Mouse (Mus musculus) erythroid progenitor cell, adult 5-6 weeks (primary cell): ENCODE measurements around the gene Olfr809. TPM values are rescaled to one million over a fixed set of nuclear protein-coding genes. Genes with fewer than 3 reads are reported as not detected.

Experiments used
- ATAC-seq: replicated peaks from 2 replicates; pipeline ENCODE4 v1.8.0; 2016; ENCODE audit warnings: moderate number of reproducible peaks, mild to moderate bottlenecking, moderate TSS enrichment, inconsistent platforms; ENCODE audit not compliant: poor library complexity, low FRiP score, severe bottlenecking
- total RNA-seq, 2 experiments: library from RNA; stranded (forward) in 1 of 2; stranded (reverse) in 1 of 2; fragments of 150-400 nt in 1 of 2; fragments of 186-747, 209-891 nt in 1 of 2; gene quantifications; 2 replicates each; pipeline versions ENCODE4 v1.2.3 to v1.2.4; 2015 to 2017; ENCODE audit warnings: low replicate concordance in 2 of 2

Olfr809 gene
- not detected in 2 replicates for total RNA-seq (2015; ENCODE audit: low replicate concordance)
- total RNA-seq (2017; ENCODE audit: low replicate concordance) = not detected in 2 replicates

GRCm38 (mm10) chr10:129774338-129774737 is at the start of gene Olfr809:
TSS of gene Olfr809 (plus strand) at chr10:129774638.
- ATAC-seq = no peak

DNA sequence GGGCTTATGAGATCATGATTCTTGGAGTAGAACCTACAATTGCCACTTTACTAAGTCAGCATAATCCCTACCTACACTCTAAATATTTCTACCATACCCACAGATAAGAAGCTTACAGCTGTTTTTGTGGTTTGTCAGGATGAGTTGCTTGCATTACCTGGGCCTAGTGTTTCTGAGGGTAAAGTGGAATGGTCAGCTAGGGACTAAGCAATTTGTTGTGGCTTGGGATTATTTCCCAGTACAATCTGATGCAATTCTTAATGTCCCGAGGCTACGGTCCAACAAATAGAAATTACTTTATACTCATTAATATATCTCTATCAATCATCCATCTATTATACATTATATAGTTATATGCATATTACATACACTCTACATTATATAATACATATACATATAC is 45.2 kb upstream of the Olfr809 start, which contains the start of gene Olfr805:
TSS of gene Olfr805 (minus strand) at position 101 of the 400 bp plus-strand sequence.
- no peak for ATAC-seq

GRCm38 (mm10) chr10:129741821-129742220 is 32.6 kb upstream of the Olfr809 start, which contains the start of gene Olfr806:
TSS of gene Olfr806 (minus strand) at chr10:129741921.
- no peak for ATAC-seq

- ATAC-seq = no peak
These were observed 16.7 kb upstream of the Olfr809 start, which contains the start of gene Olfr807 for GRCm38 (mm10) chr10:129757693-129758092. TSS of gene Olfr807 (minus strand) at chr10:129757793.

GRCm38 (mm10) chr10:129765182-129765581 is 9.3 kb upstream of the Olfr809 start, which contains the start of gene Olfr808:
TSS of gene Olfr808 (plus strand) at chr10:129765482.
- no peak for ATAC-seq

DNA sequence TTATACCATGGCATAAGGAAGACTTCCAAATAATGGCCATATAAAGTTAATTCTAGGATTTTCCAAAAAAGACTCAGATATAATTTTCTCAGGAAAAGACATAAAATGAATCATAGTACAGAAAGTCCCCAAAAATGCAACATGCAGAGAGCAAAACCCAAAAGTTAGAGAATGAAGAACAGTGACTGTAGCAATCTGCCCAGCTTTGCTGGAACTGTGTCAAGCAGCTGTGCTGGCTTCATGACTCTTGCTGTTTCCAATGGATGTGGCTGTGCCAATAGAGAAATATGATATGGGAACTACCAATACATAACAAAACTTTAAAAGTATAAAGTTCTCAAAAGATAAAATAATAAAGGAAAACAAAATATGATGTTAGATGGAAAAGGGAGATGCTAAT is 3.7 kb downstream of the Olfr809 start:
- no peak for ATAC-seq

GRCm38 (mm10) chr10:129794817-129795216 is 20.4 kb downstream of the Olfr809 start, which contains the start of gene Olfr810:
TSS of gene Olfr810 (minus strand) at chr10:129794917.
- ATAC-seq = no peak

DNA sequence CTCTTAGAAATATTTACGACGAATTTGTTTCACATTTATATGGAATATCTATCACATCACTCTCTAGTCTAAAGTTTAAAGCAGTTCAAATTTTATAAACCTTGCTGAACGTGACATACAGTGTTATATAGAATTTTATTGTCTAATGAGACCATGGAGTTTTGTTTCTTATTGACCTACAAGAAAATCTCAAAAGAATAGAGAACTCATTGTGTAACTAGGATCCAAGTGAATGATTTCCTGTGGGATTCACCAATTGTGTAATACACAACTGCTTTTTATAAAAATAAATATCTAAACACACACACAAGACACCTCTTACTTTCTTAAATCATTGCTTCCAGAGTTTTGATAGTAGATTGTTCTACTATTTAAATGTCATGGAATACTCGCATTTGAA is 29.9 kb downstream of the Olfr809 start, which contains the start of gene Olfr811:
TSS of gene Olfr811 (minus strand) at position 101 of the 400 bp plus-strand sequence.
- ATAC-seq = no peak

Other genes starting within 250 kb of the Olfr809 start
- not detected in 2 replicates for gene Olfr792, start 235.5 kb upstream of the Olfr809 start, total RNA-seq (2015; ENCODE audit: low replicate concordance)
- gene Olfr792, start 235.5 kb upstream of the Olfr809 start, total RNA-seq (2017; ENCODE audit: low replicate concordance) = not detected in 2 replicates
- not detected in 2 replicates for gene Olfr794, start 207.0 kb upstream of the Olfr809 start, total RNA-seq (2015; ENCODE audit: low replicate concordance)
- not detected in 2 replicates for gene Olfr794, start 207.0 kb upstream of the Olfr809 start, total RNA-seq (2017; ENCODE audit: low replicate concordance)
- not detected in 2 replicates for gene Olfr796, start 162.1 kb upstream of the Olfr809 start, total RNA-seq (2015; ENCODE audit: low replicate concordance)
- gene Olfr796, start 162.1 kb upstream of the Olfr809 start, total RNA-seq (2017; ENCODE audit: low replicate concordance) = not detected in 2 replicates
- gene Olfr798, start 146.7 kb upstream of the Olfr809 start, total RNA-seq (2015; ENCODE audit: low replicate concordance) = not detected in 2 replicates
- not detected in 2 replicates for gene Olfr798, start 146.7 kb upstream of the Olfr809 start, total RNA-seq (2017; ENCODE audit: low replicate concordance)
- gene Olfr799, start 137.2 kb upstream of the Olfr809 start, total RNA-seq (2015; ENCODE audit: low replicate concordance) = not detected in 2 replicates
- gene Olfr799, start 137.2 kb upstream of the Olfr809 start, total RNA-seq (2017; ENCODE audit: low replicate concordance) = not detected in 2 replicates
- not detected in 2 replicates for gene Olfr800, start 116.9 kb upstream of the Olfr809 start, total RNA-seq (2015; ENCODE audit: low replicate concordance)
- not detected in 2 replicates for gene Olfr800, start 116.9 kb upstream of the Olfr809 start, total RNA-seq (2017; ENCODE audit: low replicate concordance)
- not detected in 2 replicates for gene Olfr801, start 100.8 kb upstream of the Olfr809 start, total RNA-seq (2015; ENCODE audit: low replicate concordance)
- not detected in 2 replicates for gene Olfr801, start 100.8 kb upstream of the Olfr809 start, total RNA-seq (2017; ENCODE audit: low replicate concordance)
- not detected in 2 replicates for gene Olfr802, start 86.5 kb upstream of the Olfr809 start, total RNA-seq (2015; ENCODE audit: low replicate concordance)
- gene Olfr802, start 86.5 kb upstream of the Olfr809 start, total RNA-seq (2017; ENCODE audit: low replicate concordance) = not detected in 2 replicates
- not detected in 2 replicates for gene Olfr803, start 80.4 kb upstream of the Olfr809 start, total RNA-seq (2015; ENCODE audit: low replicate concordance)
- not detected in 2 replicates for gene Olfr803, start 80.4 kb upstream of the Olfr809 start, total RNA-seq (2017; ENCODE audit: low replicate concordance)
- not detected in 2 replicates for gene Olfr804, start 71.4 kb upstream of the Olfr809 start, total RNA-seq (2015; ENCODE audit: low replicate concordance)
- gene Olfr804, start 71.4 kb upstream of the Olfr809 start, total RNA-seq (2017; ENCODE audit: low replicate concordance) = not detected in 2 replicates
- gene Olfr805, start 45.3 kb upstream of the Olfr809 start, total RNA-seq (2015; ENCODE audit: low replicate concordance) = not detected in 2 replicates
- not detected in 2 replicates for gene Olfr805, start 45.3 kb upstream of the Olfr809 start, total RNA-seq (2017; ENCODE audit: low replicate concordance)
- gene Olfr806, start 32.7 kb upstream of the Olfr809 start, total RNA-seq (2015; ENCODE audit: low replicate concordance) = not detected in 2 replicates
- gene Olfr806, start 32.7 kb upstream of the Olfr809 start, total RNA-seq (2017; ENCODE audit: low replicate concordance) = not detected in 2 replicates
- gene Olfr807, start 16.8 kb upstream of the Olfr809 start, total RNA-seq (2015; ENCODE audit: low replicate concordance) = not detected in 2 replicates
- not detected in 2 replicates for gene Olfr807, start 16.8 kb upstream of the Olfr809 start, total RNA-seq (2017; ENCODE audit: low replicate concordance)
- gene Olfr808, start 9.2 kb upstream of the Olfr809 start, total RNA-seq (2015; ENCODE audit: low replicate concordance) = not detected in 2 replicates
- not detected in 2 replicates for gene Olfr808, start 9.2 kb upstream of the Olfr809 start, total RNA-seq (2017; ENCODE audit: low replicate concordance)
- gene Olfr810, start 20.3 kb downstream of the Olfr809 start, total RNA-seq (2015; ENCODE audit: low replicate concordance) = not detected in 2 replicates
- not detected in 2 replicates for gene Olfr810, start 20.3 kb downstream of the Olfr809 start, total RNA-seq (2017; ENCODE audit: low replicate concordance)
- not detected in 2 replicates for gene Olfr811, start 29.8 kb downstream of the Olfr809 start, total RNA-seq (2015; ENCODE audit: low replicate concordance)
- gene Olfr811, start 29.8 kb downstream of the Olfr809 start, total RNA-seq (2017; ENCODE audit: low replicate concordance) = not detected in 2 replicates
- not detected in 2 replicates for gene Olfr812, start 71.5 kb downstream of the Olfr809 start, total RNA-seq (2015; ENCODE audit: low replicate concordance)
- not detected in 2 replicates for gene Olfr812, start 71.5 kb downstream of the Olfr809 start, total RNA-seq (2017; ENCODE audit: low replicate concordance)
- gene Olfr813, start 80.7 kb downstream of the Olfr809 start, total RNA-seq (2015; ENCODE audit: low replicate concordance) = not detected in 2 replicates
- gene Olfr813, start 80.7 kb downstream of the Olfr809 start, total RNA-seq (2017; ENCODE audit: low replicate concordance) = not detected in 2 replicates
- gene Olfr814, start 105.2 kb downstream of the Olfr809 start, total RNA-seq (2015; ENCODE audit: low replicate concordance) = not detected in 2 replicates
- gene Olfr814, start 105.2 kb downstream of the Olfr809 start, total RNA-seq (2017; ENCODE audit: low replicate concordance) = not detected in 2 replicates
- not detected in 2 replicates for gene Olfr815, start 131.2 kb downstream of the Olfr809 start, total RNA-seq (2015; ENCODE audit: low replicate concordance)
- gene Olfr815, start 131.2 kb downstream of the Olfr809 start, total RNA-seq (2017; ENCODE audit: low replicate concordance) = not detected in 2 replicates
- gene Olfr816, start 141.0 kb downstream of the Olfr809 start, total RNA-seq (2015; ENCODE audit: low replicate concordance) = not detected in 2 replicates
- not detected in 2 replicates for gene Olfr816, start 141.0 kb downstream of the Olfr809 start, total RNA-seq (2017; ENCODE audit: low replicate concordance)
- not detected in 2 replicates for gene Olfr818, start 174.5 kb downstream of the Olfr809 start, total RNA-seq (2015; ENCODE audit: low replicate concordance)
- not detected in 2 replicates for gene Olfr818, start 174.5 kb downstream of the Olfr809 start, total RNA-seq (2017; ENCODE audit: low replicate concordance)
- gene Olfr819, start 192.6 kb downstream of the Olfr809 start, total RNA-seq (2015; ENCODE audit: low replicate concordance) = not detected in 2 replicates
- not detected in 2 replicates for gene Olfr819, start 192.6 kb downstream of the Olfr809 start, total RNA-seq (2017; ENCODE audit: low replicate concordance)
- gene Olfr247, start 201.5 kb downstream of the Olfr809 start, total RNA-seq (2015; ENCODE audit: low replicate concordance) = not detected in 2 replicates
- gene Olfr247, start 201.5 kb downstream of the Olfr809 start, total RNA-seq (2017; ENCODE audit: low replicate concordance) = not detected in 2 replicates
- not detected in 2 replicates for gene Gm10310, start 210.4 kb downstream of the Olfr809 start, total RNA-seq (2015; ENCODE audit: low replicate concordance)
- gene Gm10310, start 210.4 kb downstream of the Olfr809 start, total RNA-seq (2017; ENCODE audit: low replicate concordance) = not detected in 2 replicates
- gene Olfr820, start 238.0 kb downstream of the Olfr809 start, total RNA-seq (2015; ENCODE audit: low replicate concordance) = not detected in 2 replicates
- gene Olfr820, start 238.0 kb downstream of the Olfr809 start, total RNA-seq (2017; ENCODE audit: low replicate concordance) = not detected in 2 replicates